Mouse (Mus musculus): Measurements from ENCODE around the gene Naga. TPM values are rescaled to one million over a fixed set of nuclear protein-coding genes. Genes with fewer than 3 reads are reported as not detected.
"Not testable (repeated sequence)": the region's sequence is repeated elsewhere in the genome, so short reads cannot be mapped to it uniquely, and the experiment has no call there.

The Naga gene
- total RNA-seq (2021): 10 to 100 TPM; 28.9 to 33.4 TPM
- long read RNA-seq, experiment 1, transcript Naga-201 (10 exons, 1,913 nt): major isoform, 16 of 25 reads
- long read RNA-seq, experiment 1, partial matches to known transcripts: 5 of 25 reads
- long read RNA-seq, experiment 1, other reads (novel, unspliced or antisense): 3 of 25 reads
- long read RNA-seq, experiment 2, transcript Naga-201 (10 exons, 1,913 nt): major isoform, 12 of 15 reads
- long read RNA-seq, experiment 2, partial matches to known transcripts: 1 of 15 reads
- long read RNA-seq, experiment 2, other reads (novel, unspliced or antisense): 1 of 15 reads

DNA sequence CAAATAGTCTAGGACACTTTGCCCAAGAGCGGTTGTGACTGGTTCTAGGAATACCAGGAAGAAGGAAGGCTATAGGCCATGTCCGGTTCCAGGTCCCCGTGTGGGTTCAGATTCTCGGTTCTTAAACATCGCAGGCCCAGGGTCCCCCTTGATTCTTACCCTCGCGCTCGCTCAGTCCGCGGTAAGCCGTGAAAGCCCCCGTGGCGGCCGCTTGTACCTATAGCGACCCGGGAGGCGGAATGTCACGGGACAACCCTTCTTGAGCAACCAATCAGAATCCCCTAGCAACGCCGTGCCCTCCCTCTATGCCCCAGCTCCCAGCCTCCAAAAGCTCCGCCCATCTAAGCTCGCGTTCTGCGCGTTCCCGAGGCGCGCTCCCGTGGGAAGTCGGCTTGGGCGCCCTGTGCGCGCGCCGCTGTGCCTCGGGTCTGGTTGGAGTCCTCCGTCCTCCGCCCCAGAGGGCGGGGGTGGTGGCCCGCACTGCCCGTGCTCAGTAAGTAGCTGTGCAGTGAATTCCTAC, at the start of gene Naga, which contains the start of the genes Pheta2 and Smdt1:
TSS of gene Naga (minus strand) at position 333 of the 520 bp plus-strand sequence.
TSS of gene Pheta2 (plus strand) at position 350 of the 520 bp plus-strand sequence.
TSS of gene Smdt1 (plus strand) at position 367 of the 520 bp plus-strand sequence.
- peak; percentile 98 to 99 for DNase-seq
- intact Hi-C loops (cut with DNase I): no loop called here

GRCm38 (mm10) chr15:82385729-82386128, 47.0 kb upstream of the Naga start:
- intact Hi-C loops (cut with DNase I): no loop called here

DNA sequence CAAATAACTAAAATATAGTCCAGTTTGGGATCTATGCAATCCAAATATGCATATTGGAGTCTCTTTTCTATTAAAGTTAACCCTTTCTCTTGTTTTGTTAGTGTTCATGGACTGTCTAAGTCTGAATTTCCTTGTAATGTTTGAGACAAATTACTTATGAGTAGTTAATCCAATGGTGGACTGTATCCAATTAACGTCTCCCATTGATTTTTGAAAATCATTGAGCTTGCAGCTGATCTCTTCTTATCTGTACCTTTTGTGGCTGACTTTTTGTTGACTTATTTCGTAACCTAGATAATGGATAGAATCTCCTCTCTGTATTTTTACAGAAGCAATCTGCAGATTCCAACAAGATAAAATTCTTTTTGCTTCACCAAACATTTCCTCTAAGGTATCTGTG, 43.7 kb upstream of the Naga start:
- DNase-seq: no peak
- intact Hi-C loops (cut with DNase I): loop anchor here (2.0 kb wide), 1 partner anchor 34 kb away; no protein-coding TSS in a partner anchor

More at GRCm38 (mm10) chr15:82385729-82386128, 47.0 kb upstream of the Naga start:
- no peak for DNase-seq

DNA sequence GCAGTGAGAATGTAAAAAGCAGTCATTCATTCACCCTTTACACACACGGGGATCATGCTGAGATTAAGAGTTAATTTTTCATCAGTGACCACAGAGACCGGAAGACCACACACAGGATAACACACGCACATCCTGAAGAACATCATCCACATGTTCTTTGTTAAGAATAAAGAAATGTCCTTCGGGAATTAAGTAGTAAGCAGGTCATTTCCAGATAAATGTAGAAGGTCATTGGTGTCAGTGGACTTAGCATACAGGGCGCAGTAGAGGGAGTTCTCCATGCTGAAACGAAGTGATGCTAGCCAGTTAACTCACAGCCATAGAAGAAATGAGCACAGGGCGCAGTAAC, 42.0 kb upstream of the Naga start:
- intact Hi-C loops (cut with DNase I): no loop called here
- DNase-seq: no peak

DNA sequence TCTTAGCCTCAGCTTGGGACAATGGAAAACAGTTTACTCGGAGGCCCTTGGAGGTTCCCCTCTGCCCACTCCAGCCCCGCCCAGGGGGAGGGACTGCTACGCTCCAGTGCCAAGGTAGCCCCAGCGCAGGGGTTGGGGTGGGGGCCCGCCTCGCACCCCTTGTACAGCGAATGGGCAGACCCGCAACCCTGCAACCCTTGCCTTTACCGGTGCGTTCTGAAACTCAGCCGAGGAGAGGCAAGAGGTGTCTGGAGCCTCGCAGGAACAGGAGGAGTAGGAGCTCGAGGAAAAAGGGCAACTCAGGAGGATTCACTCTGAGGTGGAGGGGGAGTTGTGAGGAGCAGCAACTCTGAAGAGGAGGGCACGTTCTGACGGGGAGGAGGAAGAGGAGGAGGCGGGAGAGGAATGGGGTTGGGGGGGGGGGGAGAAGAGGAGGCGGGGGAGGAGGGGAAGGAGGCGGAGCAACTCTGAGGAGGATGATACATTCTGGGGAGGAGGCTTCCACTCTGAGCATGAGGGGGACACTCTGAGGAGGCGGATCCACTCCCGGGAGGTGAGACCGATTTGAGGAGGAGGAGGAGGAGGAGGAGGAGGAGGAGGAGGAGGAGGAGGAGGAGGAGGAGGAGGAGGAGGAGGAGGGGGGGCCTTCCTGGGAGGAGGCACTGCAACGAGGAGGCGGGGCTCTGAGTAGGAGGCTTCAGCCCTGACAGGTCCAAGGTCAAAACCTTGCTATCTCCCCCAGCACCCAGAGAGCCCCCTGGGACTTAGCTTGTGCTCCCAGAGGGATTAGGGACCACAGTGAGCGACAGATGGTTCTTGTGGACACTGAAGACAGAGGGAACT, 41.4 kb upstream of the Naga start, which contains the start of gene Cyp2d22:
TSS of gene Cyp2d22 (minus strand) at position 390 of the 843 bp plus-strand sequence.
- intact Hi-C loops (cut with DNase I): no loop called here
- DNase-seq: peak; percentile 67

DNA sequence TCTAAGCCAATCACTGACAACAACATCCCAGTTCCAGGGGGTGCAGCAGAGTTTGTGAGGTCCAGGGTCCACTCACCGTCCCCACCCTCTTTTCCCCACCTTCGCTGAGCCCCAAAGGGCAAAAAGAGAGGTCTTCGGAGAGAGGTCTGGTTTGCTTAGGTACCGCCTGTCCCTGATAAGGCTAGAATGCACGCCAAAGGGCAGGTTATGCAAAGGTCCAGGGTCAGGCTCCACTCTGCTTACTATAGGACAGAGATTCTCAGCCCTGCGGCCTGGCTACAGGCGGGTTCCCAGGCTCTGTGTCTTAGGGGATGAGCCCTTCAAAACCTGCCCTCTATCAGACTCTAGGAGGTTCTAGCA, 40.8 kb upstream of the Naga start:
- intact Hi-C loops (cut with DNase I): no loop called here
- DNase-seq: no peak

DNA sequence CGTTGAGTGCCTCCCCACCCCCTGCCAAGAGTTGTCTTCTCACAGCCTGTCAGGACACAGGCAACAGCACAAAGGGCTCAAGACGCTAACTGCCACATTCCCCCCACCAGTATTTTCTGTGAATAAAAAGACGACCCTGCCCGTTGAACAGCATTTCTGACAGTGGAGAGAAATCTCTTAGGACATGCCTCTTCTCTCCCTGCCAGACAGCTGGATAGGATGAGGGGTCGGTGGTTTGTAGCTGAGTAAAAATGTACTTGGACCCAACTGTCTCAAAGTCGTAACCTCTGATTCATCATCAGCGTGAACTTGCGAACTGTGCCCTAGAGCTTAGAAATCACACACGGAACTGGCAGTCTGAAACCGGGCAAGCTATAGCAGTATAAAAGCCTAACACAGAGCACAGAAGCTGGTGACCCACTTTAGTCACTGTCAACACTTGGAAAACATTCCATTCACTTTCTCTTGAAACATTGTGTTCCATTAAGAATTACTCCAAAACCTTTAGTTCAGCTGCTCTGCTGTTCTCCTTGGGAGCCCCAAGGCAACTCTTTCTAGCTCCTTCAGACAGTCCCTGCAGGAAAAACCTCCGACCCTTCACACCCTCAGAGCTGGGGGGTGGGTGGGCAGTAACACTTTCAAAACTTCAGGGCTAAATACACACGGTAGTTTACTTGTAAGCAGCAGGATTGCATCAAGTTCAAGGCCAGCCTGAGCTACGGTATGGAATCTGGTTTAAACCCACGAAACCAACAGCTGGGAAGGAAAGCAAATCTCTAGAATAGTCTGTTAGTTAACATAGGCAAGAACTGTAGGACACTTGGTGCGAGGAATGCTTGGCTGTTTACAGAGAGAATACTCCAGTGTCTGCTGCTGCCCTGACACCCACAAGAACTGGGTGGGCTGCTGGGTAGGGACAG, 39.8 kb upstream of the Naga start:
- DNase-seq: peak in 1 of 2 experiments; percentile 28
- intact Hi-C loops (cut with DNase I): no loop called here

GRCm38 (mm10) chr15:82377701-82378100, 39.0 kb upstream of the Naga start:
- DNase-seq: no peak
- intact Hi-C loops (cut with DNase I): no loop called here

DNA sequence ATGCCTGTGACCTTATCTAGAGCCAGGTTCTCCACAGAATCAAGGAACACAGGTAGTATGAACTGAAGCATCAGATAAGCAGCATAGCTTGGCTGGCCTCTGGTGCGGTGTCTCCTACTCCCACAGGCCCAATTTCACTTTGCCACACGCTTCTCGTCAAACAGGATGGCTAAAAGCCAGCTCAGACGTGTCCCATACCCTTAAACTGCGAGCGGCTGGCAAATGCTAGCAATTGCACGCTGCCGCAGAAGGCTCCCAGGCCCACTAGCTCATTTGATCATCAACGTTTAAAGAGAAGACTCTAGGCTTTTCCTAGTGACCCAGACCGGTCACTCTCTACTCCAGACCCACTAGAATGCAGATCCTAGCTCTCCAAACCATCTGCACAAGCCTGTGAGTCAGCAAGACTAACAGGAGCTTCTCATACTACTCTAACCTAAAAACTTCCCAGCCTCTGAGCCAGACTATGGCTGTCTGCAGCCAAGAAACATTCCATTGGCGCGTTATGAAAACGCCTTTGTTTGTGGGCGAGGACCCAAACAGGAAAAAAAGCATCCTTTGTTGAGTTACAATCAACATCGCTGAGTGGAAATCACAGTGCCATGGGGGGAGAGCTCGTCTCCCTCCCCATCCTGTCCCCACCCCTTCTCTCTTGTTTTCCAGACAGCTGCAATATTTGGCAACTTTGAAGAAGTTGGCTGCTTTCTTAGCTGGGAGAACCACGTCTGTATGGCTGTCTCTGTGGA, 37.8 kb upstream of the Naga start:
- DNase-seq: peak; percentile 67 to 80

DNA sequence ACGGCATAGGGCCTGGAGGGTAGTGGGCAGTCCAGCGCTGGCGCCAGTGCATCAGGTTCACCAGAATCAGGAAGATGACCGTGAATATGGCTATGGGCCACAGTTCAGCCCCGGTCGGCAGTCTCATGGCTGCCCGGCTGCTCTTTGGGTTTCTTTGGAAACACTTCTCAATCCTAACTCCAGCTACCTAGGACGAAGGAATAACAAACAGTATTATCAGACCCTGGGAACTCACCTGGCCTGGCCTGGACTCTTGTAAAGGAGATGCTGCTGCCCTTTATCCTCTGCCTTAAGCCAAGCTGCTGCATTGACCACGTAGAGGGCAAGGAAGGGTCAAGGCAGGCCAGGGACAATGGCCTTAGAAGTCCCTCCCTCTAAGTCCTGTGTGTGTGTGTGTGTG, 37.1 kb upstream of the Naga start:
- DNase-seq: no peak
- intact Hi-C loops (cut with DNase I): no loop called here

More for the DNA sequence above, 37.8 kb upstream of the Naga start:
- intact Hi-C loops (cut with DNase I): no loop called here

- intact Hi-C loops (cut with DNase I): no loop called here
- DNase-seq: no peak
Observed at GRCm38 (mm10) chr15:82374437-82374836, 35.7 kb upstream of the Naga start.

GRCm38 (mm10) chr15:82372991-82373390, 34.3 kb upstream of the Naga start:
- intact Hi-C loops (cut with DNase I): no loop called here

DNA sequence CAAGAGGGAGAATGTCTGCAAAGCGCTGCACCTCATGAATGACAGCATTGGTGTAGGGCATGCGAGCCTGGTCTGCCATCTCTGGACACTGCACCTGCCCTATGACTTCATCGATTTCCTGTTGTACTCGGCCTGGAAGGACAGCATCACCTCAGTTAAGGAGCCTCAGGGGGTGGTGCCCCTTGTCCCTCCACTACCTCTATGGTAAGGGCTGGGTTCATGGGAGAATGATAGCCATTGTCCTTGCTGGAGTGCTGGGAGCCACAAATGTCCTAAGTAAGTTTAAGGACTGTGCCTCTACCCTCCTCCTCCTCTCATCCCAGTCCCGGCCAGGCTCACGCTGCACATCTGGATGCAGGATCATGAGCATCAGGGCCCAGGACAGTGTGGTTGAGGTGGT, 33.7 kb upstream of the Naga start:
- DNase-seq: no peak
- intact Hi-C loops (cut with DNase I): no loop called here

More at GRCm38 (mm10) chr15:82372991-82373390, 34.3 kb upstream of the Naga start:
- DNase-seq: no peak

DNA sequence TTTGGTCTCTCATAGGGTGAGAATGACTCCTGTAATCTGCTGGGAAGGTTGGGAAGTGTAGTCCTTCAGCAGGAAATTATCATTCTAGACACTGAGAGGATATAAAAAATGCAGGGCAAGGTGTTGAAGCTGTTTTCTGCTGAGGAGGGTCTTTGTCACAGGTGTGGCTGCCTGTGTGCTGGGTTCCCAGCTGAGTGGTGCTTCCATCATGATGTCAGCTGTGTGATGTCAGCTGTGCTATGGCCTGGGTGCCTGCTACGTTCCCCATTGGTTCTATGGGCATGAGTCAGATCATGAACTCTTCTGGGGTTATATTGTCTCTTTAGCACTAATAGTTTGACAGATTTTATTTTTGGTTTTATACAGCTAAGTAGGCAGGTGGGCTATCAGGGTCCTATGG, 30.1 kb upstream of the Naga start:
- no peak for DNase-seq
- intact Hi-C loops (cut with DNase I): no loop called here

DNA sequence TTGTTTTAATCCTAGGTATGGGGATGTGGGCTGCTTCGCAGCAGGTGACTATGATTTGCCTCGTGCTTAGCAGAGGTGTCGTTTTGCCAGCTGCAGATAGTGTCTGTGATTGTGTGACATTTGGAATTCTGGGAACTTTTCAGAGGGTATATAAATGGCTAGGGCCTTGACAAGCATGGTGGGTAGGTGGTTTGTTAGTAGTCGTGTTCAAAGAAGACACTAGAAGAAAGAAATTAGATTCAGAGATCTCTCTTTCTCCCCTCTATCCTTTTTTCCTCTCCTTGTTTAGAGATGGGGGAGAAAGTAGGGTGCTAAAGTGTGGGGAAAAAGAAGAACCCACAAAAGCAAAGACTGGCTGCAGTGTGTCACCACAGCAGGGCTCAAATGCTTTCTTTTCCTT, 29.4 kb upstream of the Naga start:
- intact Hi-C loops (cut with DNase I): no loop called here
- no peak for DNase-seq

DNA sequence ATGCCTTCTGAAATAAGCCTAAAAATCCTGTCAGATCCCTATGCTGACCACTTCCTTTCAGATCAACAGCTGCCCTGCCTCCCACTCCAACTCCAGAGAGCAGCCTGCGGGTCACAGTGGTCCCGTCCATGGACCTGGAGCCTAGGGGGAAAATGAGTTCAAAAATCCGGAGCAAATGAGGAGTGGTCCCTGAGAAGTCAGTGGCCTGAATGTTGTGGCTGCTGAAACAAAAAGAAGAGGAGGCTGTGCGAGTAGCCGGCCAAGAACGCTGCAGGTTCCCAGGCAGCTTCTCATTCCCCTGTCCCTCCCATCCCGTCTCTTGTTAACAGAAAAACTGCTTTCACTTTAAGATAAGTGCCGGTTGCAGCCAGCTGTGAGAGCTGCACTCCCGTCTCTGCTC, 25.8 kb upstream of the Naga start:
- intact Hi-C loops (cut with DNase I): not testable (repeated sequence)
- DNase-seq: peak in 1 of 2 experiments; percentile 1

DNA sequence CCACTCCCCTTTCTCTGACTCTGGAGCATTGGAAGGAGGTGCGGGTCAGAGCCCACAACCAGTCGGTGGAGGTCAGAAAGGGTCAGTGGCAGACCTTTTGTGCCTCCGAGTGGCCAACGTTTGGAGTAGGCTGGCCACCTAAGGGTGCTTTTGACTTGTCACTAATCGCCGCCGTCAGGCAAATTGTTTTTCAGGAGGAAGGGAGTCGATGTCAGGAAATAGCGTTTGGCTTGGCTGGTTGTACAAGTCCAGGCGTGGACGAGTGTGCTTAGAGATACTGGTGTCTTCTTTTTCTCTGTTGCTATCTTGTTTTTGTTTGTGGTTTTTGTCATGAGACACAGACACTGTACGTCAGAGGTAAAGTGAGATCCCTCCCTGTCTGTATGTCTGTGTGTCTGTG, 25.1 kb upstream of the Naga start:
- DNase-seq; intact Hi-C loops (cut with DNase I): not testable (repeated sequence)

- peak in 1 of 2 experiments; percentile 1 for DNase-seq
- intact Hi-C loops (cut with DNase I): no loop called here
Observed at GRCm38 (mm10) chr15:82362234-82362633, 23.5 kb upstream of the Naga start.

DNA sequence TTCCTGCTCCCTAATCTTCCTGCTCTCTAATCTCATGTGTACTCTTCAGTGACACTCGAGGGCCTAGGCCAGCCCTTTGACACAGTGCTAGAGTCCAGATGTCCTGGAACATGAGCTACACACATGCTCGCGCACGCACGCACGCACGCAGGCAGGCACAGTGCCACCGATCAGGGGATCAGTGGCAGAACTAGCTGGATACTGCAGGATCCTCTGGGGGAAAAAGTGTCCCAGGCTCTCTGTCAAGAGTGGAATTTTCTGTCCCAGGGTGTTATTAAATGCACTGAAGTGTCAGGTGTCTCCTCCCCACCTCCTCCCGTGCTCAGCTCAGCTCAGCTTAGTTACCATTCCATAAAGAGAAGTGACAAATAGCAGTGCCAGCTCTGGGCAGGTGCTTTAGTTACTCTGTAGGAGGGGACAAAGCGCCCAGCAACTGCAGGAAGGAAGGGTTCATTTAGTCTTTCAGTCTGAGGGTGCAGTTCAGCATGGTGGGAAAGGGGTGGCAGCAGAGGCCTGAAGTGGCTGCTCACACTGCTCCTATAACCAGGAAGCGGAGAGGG, 22.8 kb upstream of the Naga start:
- intact Hi-C loops (cut with DNase I): no loop called here
- peak in 1 of 2 experiments; percentile 20 for DNase-seq

Measured in heart, postnatal 14 days (tissue).